9 mouse cellular contexts compared by ENCODE assay signal in the genomic region with DNA sequence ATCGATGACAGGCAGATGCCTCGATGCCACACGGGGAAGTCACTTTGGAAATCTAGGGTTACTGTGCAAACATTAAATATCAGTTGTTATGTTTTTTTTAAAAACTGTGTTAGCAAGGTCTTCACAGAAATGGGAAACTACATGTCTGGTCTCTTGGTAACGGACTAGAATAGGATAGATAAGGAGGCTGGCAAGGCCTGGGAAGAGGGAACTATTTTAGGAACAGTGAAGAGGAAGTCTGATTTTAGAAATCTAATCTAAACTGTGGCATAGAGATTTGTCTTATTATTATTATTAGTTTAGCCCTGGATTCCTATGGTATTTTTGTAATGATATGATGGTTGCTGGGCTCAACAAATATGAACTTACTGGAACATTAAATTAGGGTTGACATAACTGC. TPM values are rescaled to one million over a fixed set of nuclear protein-coding genes. Genes with fewer than 3 reads are reported as not detected.
DNase-seq lines count a peak whose midpoint lies in the region; ATAC-seq lines count a peak whose summit lies in the region.
"Had no signal": no experiment of that assay in that cellular context is flagged by ENCODE, and none has a peak within 500 bp of the region (broad histone marks: within the 10 kb centered on the region; RNA-seq: fewer than 3 reads in every experiment).

No protein-coding gene starts in this region.

- ATAC-seq in kidney, embryonic 14.5 days (ENCODE audit: low FRiP score, low TSS enrichment), result no peak
- no peak for ATAC-seq in embryonic facial prominence, embryonic 12.5 days (ENCODE audit: insufficient number of reproducible peaks, insufficient read depth, low FRiP score, low TSS enrichment)
- no peak for ATAC-seq in hindbrain, embryonic 16.5 days
- ATAC-seq in midbrain, embryonic 15.5 days (replicated peaks), result no peak

- H3K36me3 ChIP-seq in kidney, embryonic 14.5 days (ENCODE audit: control insufficient read depth, insufficient read depth, low read length), result peaks cover 12% of the 10 kb centered on the region; the same call in 1 of the 2 replicates
- H3K36me3 ChIP-seq in embryonic facial prominence, embryonic 12.5 days, result peaks cover 4% of the 10 kb centered on the region; the same call in 1 of the 2 replicates
- peaks cover 6% of the 10 kb centered on the region; the same call in 1 of the 2 replicates for H3K36me3 ChIP-seq in hindbrain, embryonic 16.5 days (ENCODE audit: control insufficient read depth, insufficient read depth, low read length)
- 0 out of 2 replicates have a peak, but pooled peaks cover 3% of the 10 kb centered on the region for H3K36me3 ChIP-seq in midbrain, embryonic 15.5 days (replicated peaks)

- H3K4me1 ChIP-seq in kidney, embryonic 14.5 days (ENCODE audit: control insufficient read depth, insufficient read depth, low read length), result peaks cover 4% of the 10 kb centered on the region; the same call in 1 of the 2 replicates
- H3K4me1 ChIP-seq in embryonic facial prominence, embryonic 12.5 days, result 0 out of 2 replicates have a peak, but pooled peaks cover 7% of the 10 kb centered on the region
- H3K4me1 ChIP-seq in hindbrain, embryonic 16.5 days (ENCODE audit: control insufficient read depth, insufficient read depth, low read depth, low read length), result peaks cover 7% of the 10 kb centered on the region
- peaks cover 11% of the 10 kb centered on the region for H3K4me1 ChIP-seq in midbrain, embryonic 15.5 days

- 66% methylated on average over 4 of the region's 4 CpGs for WGBS in kidney, embryonic 14.5 days
- 72% methylated on average over 4 of the region's 4 CpGs for WGBS in embryonic facial prominence, embryonic 12.5 days
- 89% methylated on average over 4 of the region's 4 CpGs for WGBS in hindbrain, embryonic 16.5 days
- WGBS in midbrain, embryonic 15.5 days, result 86% methylated on average over 4 of the region's 4 CpGs

- no peak for DNase-seq in kidney, adult 11 months
- no peak for DNase-seq in adrenal gland, postnatal 14 days
- no peak for DNase-seq in urinary bladder, postnatal 25 days (ENCODE audit: low spot score)
- no peak for DNase-seq in thymus, postnatal 10 days (ENCODE audit: low spot score in 2 of 2)
- DNase-seq: right cerebral cortex, postnatal 4 days had no signal

- no peak overlapping the region for H3K27ac ChIP-seq in kidney, embryonic 14.5 days (ENCODE audit: low read depth, low read length)
- H3K27ac ChIP-seq in embryonic facial prominence, embryonic 12.5 days, result no peak overlapping the region
- H3K27ac ChIP-seq in hindbrain, embryonic 16.5 days (ENCODE audit: low read depth, low read length), result no peak overlapping the region
- H3K27ac ChIP-seq in midbrain, embryonic 15.5 days, result no peak overlapping the region

- H3K9me3 ChIP-seq in kidney, embryonic 14.5 days (ENCODE audit: control insufficient read depth, low read length), result no peaks in the 10 kb centered on the region
- H3K9me3 ChIP-seq in embryonic facial prominence, embryonic 12.5 days, result no peaks in the 10 kb centered on the region
- H3K9me3 ChIP-seq in hindbrain, embryonic 16.5 days (ENCODE audit: control insufficient read depth, low read length), result no peaks in the 10 kb centered on the region
- H3K9me3 ChIP-seq in midbrain, embryonic 15.5 days, result no peaks in the 10 kb centered on the region

- H3K27me3 ChIP-seq in kidney, embryonic 14.5 days (ENCODE audit: control insufficient read depth, insufficient read depth, low read length), result no peaks in the 10 kb centered on the region
- H3K27me3 ChIP-seq in embryonic facial prominence, embryonic 12.5 days, result no peaks in the 10 kb centered on the region
- no peaks in the 10 kb centered on the region for H3K27me3 ChIP-seq in hindbrain, embryonic 16.5 days (replicated peaks; ENCODE audit: control insufficient read depth, insufficient read depth, low read length)
- no peaks in the 10 kb centered on the region for H3K27me3 ChIP-seq in midbrain, embryonic 15.5 days (replicated peaks)

- peak overlapping the region; percentile 73 for H3K4me2 ChIP-seq in kidney, embryonic 14.5 days (replicated peaks; ENCODE audit: low read depth, low read length)
- peak overlapping the region; percentile 82 for H3K4me2 ChIP-seq in embryonic facial prominence, embryonic 12.5 days (replicated peaks)
- peak overlapping the region; percentile 90; the same call in 1 of the 2 replicates for H3K4me2 ChIP-seq in hindbrain, embryonic 16.5 days (ENCODE audit: low read length)
- H3K4me2 ChIP-seq in midbrain, embryonic 15.5 days, result peak overlapping the region; percentile 88

- H3K9ac ChIP-seq in kidney, embryonic 14.5 days (ENCODE audit: low read depth, low read length), result peak overlapping the region; percentile 84; the same call in 1 of the 2 replicates
- peak overlapping the region; percentile 74; the same call in 1 of the 2 replicates for H3K9ac ChIP-seq in embryonic facial prominence, embryonic 12.5 days
- H3K9ac ChIP-seq in hindbrain, embryonic 16.5 days (ENCODE audit: low read depth, low read length), result no peak overlapping the region
- H3K9ac ChIP-seq in midbrain, embryonic 15.5 days, result no peak overlapping the region

- H3K4me3 ChIP-seq in kidney, embryonic 14.5 days (ENCODE audit: low read length), result peak overlapping the region; percentile 61
- peak overlapping the region; percentile 79 for H3K4me3 ChIP-seq in embryonic facial prominence, embryonic 12.5 days
- H3K4me3 ChIP-seq in hindbrain, embryonic 16.5 days (ENCODE audit: low read length), result no peak overlapping the region; the same call in 1 of the 2 replicates
- peak overlapping the region; percentile 85 for H3K4me3 ChIP-seq in midbrain, embryonic 15.5 days

RNA-seq across cellular contexts. Expression of a gene that starts 1.1 kb away (rescaled TPM):
- 78.3 and 88.3 TPM in 2 replicates for polyA plus RNA-seq in kidney, embryonic 14.5 days (2014; fragmentation: Nextera tagmentation; extraction: Ambion mirVana)
- 82.4 and 83.4 TPM in 2 replicates for polyA plus RNA-seq in embryonic facial prominence, embryonic 12.5 days (2016; fragmentation: Nextera tagmentation; extraction: Ambion mirVana)
- polyA plus RNA-seq in hindbrain, embryonic 16.5 days (2015; fragmentation: Nextera tagmentation; extraction: Ambion mirVana), result 73.2 and 78.2 TPM in 2 replicates
- polyA plus RNA-seq in midbrain, embryonic 15.5 days (2015; fragmentation: Nextera tagmentation; extraction: Ambion mirVana), result 83.0 and 84.4 TPM in 2 replicates
- total RNA-seq in adrenal gland, postnatal 14 days (2021), result 22.3 and 26.6 TPM in 2 replicates

RNA-seq across cellular contexts. Expression of a gene that starts 48.0 kb away (rescaled TPM):
- polyA plus RNA-seq in kidney, embryonic 14.5 days (2014; fragmentation: Nextera tagmentation; extraction: Ambion mirVana), result 96.9 and 141 TPM in 2 replicates
- polyA plus RNA-seq in embryonic facial prominence, embryonic 12.5 days (2016; fragmentation: Nextera tagmentation; extraction: Ambion mirVana), result 114 and 123 TPM in 2 replicates
- 212 and 250 TPM in 2 replicates for polyA plus RNA-seq in hindbrain, embryonic 16.5 days (2015; fragmentation: Nextera tagmentation; extraction: Ambion mirVana)
- polyA plus RNA-seq in midbrain, embryonic 15.5 days (2015; fragmentation: Nextera tagmentation; extraction: Ambion mirVana), result 199 and 222 TPM in 2 replicates
- 72.3 and 77.7 TPM in 2 replicates for total RNA-seq in adrenal gland, postnatal 14 days (2021)

Comparison
In these comparisons a context has a peak if more than half of its experiments do, and no peak if none do; other contexts are left out.
1. H3K9ac ChIP-seq: peak in kidney, embryonic 14.5 days (single experiment) and embryonic facial prominence, embryonic 12.5 days (single experiment); none in hindbrain, embryonic 16.5 days (single experiment) and midbrain, embryonic 15.5 days (single experiment).
2. Peak in every context shown above with its lines, with median percentiles within 50 percentile points of each other: H3K4me2 ChIP-seq.